Mouse (Mus musculus) neutrophil, adult 5-6 weeks (primary cell): ENCODE measurements around the gene Arhgap19. TPM values are rescaled to one million over a fixed set of nuclear protein-coding genes. Genes with fewer than 3 reads are reported as not detected.
A peak's percentile ranks its signal among the peaks of the same experiment; 100 is the strongest.

Source experiments
- ATAC-seq: fragments of 151-379, 151-347 bp; 2 replicates; pipeline ENCODE4 v1.8.0; 2017; ENCODE audit warnings: mild to moderate bottlenecking, moderate TSS enrichment; ENCODE audit not compliant: insufficient number of reproducible peaks, poor library complexity, low FRiP score, severe bottlenecking; ENCODE audit errors: extremely low read depth
- total RNA-seq: library from RNA; stranded (forward); fragments of 200-1000 nt; gene quantifications from 2 replicates; pipeline ENCODE4 v1.2.3, GENCODE M21; 2017

The Arhgap19 gene
- total RNA-seq, 1 experiment from 2014 or later, result 2.7 TPM

GRCm38 (mm10) chr19:41807497-41807896 is 5.7 kb upstream of the Arhgap19 start:
- no peak for ATAC-seq

GRCm38 (mm10) chr19:41805831-41806230 is 4.0 kb upstream of the Arhgap19 start:
- no peak for ATAC-seq

DNA sequence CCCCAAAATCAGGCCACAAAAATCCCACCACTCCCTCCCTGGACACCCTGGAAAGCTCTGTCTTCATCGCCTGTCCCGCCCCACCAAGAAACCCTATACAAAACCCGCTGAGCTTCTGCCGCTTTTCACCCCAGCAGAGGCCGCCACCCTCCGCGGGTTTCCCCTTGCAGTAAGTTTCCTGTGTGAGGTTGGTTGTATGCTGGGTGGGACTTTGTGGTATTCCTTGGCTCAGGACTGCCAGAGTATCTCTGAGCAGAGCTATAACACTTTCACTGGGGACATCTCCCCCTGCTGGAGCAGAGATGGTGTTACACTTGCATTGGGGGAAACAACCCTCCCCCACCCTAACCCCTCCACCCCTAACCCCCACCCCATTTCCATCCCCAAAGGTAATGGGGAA is 1.5 kb upstream of the Arhgap19 start:
- ATAC-seq, result peak; percentile 24; the same call in 1 of the 2 replicates

DNA sequence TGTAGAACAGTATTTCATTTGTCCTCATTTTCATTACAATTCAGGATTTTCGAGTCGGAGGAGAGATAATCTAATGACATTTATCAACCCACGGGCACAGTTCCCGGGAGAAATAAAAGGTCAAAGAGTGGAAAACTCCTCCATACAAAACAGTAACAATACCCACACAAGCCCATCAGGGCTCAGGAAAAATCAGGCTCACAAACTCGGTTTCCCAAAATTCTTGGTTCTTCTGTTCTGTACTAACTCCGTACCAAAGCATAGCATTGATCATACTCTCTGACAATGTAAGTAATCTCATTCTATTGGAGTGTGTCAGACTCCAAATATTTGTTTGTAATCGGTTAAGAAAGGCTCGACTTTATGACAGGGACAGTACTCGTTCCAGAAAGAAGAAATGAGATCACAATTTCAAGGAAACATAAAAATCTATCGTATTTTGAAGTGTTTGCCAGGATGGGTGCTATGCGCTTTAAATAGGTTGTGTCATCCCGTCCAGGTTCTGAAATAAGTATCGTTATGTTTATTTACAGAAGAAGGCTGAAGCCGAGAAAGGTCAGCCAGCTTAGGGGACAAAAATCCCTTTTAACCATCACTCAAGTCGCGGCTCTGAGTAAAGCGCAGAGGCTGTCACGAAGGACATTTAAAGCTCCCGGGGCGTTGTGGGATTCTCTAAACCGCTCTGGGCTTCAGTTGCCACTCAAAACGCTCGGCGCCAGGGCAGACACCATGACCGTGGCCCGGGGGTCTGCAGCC is 683 bp downstream of the Arhgap19 start:
- ATAC-seq, result no peak

- no peak for ATAC-seq
Observed at GRCm38 (mm10) chr19:41800451-41800850, 1.4 kb downstream of the Arhgap19 start.

DNA sequence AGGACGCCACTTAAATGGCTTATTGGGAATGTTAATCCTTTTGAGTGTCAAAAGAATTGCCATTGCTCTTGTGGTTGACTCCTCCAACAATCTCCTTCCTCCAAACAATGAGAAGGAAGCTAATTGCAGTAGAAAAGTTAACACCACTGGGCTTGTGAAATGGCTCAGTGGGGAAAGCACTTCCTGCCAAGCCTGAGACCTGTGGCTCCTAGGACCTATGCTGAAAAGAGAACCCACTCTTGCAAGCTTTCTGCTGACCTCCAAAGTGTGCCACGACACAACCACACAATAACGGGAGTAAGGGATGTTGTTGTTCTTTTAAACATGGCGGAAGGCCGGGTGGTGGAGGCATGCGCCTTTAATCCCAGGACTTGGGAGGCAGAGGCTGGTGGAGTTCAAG is 4.3 kb downstream of the Arhgap19 start:
- no peak for ATAC-seq

DNA sequence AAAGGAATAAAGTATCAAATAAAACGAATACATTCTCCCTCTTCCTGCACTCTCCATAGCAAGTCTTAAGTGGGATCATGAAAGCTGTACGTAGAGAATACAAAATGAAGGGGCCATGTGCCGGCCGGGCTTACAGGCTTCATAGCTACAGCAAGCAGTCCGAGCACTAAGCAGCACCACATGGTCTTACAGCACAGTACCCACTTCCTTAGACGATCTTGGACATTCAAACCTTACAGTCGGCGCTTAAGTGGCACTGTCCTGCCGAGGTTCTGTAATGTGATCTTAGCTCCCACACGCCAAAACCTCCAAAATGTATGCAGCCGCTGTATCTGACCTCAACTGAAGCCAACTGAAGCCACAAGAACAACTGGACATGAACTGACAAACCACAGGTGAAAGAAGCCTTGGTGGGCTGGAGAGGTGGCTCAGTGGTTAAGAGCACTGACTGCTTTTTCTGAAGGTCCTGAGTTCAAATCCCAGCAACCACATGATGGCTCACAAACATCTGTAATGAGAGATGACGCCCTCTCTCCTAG is 5.0 kb downstream of the Arhgap19 start:
- no peak for ATAC-seq

DNA sequence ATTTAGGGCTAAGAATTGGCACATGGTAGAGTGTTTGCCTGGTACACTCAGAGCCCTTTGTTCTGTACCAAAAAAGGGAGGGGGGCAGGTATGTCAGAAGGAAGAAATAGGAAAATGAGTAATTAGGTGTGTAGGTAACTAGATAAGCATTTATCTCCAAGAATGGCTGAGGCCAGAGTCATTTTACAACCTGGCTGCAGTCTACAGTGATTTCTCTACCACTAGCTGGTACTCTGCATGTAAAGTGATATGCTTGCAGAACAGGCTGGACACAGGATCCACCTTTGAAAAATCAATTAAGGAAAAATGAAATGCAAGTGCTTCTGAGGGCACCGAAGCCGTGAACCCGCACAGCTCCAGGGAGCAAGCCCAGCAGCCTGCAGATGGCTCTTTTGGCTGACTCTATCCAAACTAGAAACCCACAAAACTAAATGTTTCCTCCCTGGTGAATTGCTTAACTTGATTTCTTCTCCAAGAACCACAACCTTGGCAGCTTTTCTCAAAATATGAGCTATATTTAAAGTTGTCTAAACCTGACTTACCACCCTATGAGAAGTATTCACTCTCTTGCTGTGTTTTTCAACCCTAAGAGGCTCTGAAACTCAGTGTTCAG is 5.6 kb downstream of the Arhgap19 start:
- no peak for ATAC-seq

- no peak for ATAC-seq
Observed at GRCm38 (mm10) chr19:41794901-41795300, 6.9 kb downstream of the Arhgap19 start.

- ATAC-seq, result no peak
Observed at GRCm38 (mm10) chr19:41794017-41794416, 7.8 kb downstream of the Arhgap19 start.

GRCm38 (mm10) chr19:41792934-41793486 is 8.8 kb downstream of the Arhgap19 start:
- no peak for ATAC-seq

DNA sequence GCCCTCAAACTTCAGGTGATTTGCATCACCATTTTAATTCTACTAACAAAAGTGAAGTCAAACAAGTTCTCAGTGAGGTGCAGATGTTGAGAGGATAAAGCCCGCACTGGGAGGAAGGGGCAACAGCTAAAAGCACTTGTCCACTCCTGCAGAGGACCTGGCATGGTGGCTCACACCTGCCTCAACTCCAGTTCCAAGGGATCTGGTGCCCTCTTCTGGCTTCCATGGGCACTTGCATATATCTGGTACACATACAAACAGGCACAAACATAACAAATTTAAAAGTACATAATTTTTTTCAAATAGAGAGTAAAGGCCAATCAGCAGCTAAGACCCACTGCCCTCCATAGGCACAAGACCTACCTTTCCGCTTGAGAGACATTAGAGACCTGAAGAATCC is 10.5 kb downstream of the Arhgap19 start:
- 0 out of 2 replicates have a peak, but pooled peaks have one; percentile 30 for ATAC-seq

GRCm38 (mm10) chr19:41789110-41789961 is 12.5 kb downstream of the Arhgap19 start:
- ATAC-seq, result no peak

GRCm38 (mm10) chr19:41786896-41787295 is 15.0 kb downstream of the Arhgap19 start:
- no peak for ATAC-seq

GRCm38 (mm10) chr19:41777514-41777913 is 24.3 kb downstream of the Arhgap19 start:
- no peak for ATAC-seq

- ATAC-seq, result no peak
Observed at GRCm38 (mm10) chr19:41768711-41769110, 33.1 kb downstream of the Arhgap19 start.

DNA sequence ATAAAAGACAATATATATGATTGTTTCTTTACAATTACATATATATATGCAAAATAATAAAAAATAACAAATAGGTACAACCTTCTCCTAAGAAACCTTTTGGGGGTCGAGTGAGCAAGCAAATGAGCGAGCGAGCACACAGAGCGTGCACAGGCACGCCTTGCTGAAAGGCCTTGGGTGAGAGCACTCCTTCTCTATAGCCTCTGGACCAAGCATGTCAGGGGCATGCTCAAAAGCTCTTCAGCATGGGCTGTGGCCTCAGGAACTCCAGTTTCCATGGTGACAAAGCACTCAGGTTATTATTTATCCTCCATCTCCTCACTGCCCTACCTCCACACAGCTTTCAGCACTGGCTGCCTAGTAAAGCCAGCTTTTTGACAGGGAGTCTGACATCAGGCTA is 35.2 kb downstream of the Arhgap19 start:
- no peak for ATAC-seq

DNA sequence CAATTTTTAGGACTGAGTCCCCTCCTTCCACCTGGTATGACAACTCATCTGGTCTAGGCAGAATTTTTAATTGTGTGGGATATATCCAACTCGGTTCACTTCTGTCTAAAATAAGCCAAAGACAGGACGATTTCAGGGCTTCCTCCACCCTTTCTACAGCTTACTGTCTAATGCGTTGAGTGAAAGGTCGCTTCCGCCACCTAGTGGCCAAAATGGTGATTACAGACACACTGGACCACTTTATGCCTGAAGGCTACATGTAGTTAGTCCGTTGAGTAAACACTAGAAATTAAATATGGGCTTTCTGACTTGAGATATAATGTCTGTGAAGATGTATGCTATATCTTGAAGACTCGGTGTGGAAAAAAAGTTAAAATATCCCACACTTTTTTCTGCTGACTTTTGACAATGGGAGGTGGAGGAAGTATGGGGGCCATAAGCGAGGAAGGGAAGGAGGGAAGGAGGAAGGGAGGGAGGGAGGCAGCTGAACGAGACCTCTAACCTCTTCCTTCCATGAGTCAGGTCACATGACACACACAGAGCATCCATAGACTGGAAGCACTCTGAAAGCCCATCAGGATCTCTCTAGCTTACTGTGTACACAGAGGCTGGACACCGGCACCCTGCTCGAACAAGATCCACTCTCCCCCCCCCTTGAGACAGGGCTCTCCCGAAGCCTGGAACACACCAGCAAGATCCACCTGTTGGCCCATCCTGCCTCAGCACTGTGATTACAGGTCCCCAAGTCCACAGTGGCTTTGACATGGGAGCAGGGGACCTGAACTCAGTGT is 37.8 kb downstream of the Arhgap19 start:
- peak; percentile 79; the same call in 1 of the 2 replicates for ATAC-seq
